Mouse (Mus musculus): ENCODE results near the gene Cactin.
A peak's percentile ranks its signal among the peaks of the same experiment; 100 is the strongest.

DNA sequence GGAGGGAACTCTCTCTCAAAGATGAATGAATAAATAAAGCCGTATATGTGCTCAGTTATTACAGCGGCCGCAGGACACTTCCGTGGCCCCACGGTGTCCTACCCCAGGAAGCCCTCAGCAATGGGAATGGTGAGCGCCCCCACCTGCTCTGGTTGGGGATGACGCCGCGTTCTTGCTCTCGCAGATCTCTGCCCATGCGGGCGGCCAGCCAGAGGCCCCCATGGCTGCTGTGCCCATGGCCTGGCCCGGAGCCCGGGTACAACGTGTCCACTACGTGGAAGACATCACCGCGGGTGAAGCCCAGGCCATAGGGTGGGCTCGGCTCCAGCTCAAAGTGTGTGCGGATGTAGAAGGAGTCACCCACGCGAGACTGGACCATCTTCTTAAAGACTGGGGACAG lies 43.2 kb upstream of the Cactin start:
- TF ChIP-seq CTCF (conservative IDR thresholded peaks at IDR 0.05; ENCODE audit: low read length) (peak; percentile 23), NANOG (IDR thresholded peaks at IDR 0.05; ENCODE audit: borderline replicate concordance, low read length) (no peak), POU5F1 (IDR thresholded peaks at IDR 0.05; ENCODE audit: borderline replicate concordance, low read length) (no peak)

Measured in E14TG2a.4 (cell line).